Mouse (Mus musculus): ENCODE data around the gene Ppp1r27. TPM values are rescaled to one million over a fixed set of nuclear protein-coding genes. Genes with fewer than 3 reads are reported as not detected.
A peak's percentile ranks its signal among the peaks of the same experiment; 100 is the strongest.
"Not testable (repeated sequence)": the region's sequence is repeated elsewhere in the genome, so short reads cannot be mapped to it uniquely, and the experiment has no call there.

Gene Ppp1r27
- polyA plus RNA-seq, 1 experiment from 2014 or later = not detected

DNA sequence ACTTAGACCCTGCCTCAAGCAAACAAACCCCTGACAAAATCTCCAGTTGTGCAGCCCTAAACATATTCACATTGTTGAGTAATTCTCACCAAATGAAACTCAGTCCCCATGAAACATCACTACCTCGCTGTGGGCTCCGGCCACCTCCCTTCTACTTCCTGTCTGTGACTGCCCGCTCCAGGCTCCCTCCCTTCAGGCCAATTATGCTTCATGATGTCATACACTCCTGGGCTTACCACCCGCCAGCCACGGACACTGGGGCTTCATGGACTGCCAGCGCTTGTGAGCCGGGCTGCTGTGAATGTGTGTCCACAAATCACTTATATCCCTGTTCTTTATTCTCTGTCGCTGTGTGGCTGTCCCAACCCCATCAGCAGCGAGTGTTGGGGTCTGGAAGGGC is 31.2 kb downstream of the Ppp1r27 start:
- no peak overlapping the region for H3K4me3 ChIP-seq (ENCODE audit: low read depth, low read length)
- H3K9ac ChIP-seq (ENCODE audit: low read length) = no peak overlapping the region
- no peaks in the 10 kb centered on the region for H3K9me3 ChIP-seq (ENCODE audit: control insufficient read depth, low read length)
- H3K27me3 ChIP-seq (ENCODE audit: control insufficient read depth, insufficient read depth, low read length) = no peaks in the 10 kb centered on the region
- DNase-seq (ENCODE audit: low spot score) (no peak), ATAC-seq (replicated peaks; ENCODE audit: low FRiP score) (no peak)
- H3K4me1 ChIP-seq (replicated peaks; ENCODE audit: control insufficient read depth, insufficient read depth, low read length) = no peaks in the 10 kb centered on the region
- H3K4me2 ChIP-seq (ENCODE audit: low read depth, low read length, severe bottlenecking) = no peak overlapping the region
- no peaks in the 10 kb centered on the region for H3K36me3 ChIP-seq (ENCODE audit: control insufficient read depth, insufficient read depth, low read length)
- no peak overlapping the region for H3K27ac ChIP-seq (ENCODE audit: low read depth, low read length)
- WGBS = 55% methylated on average over 9 of the region's 9 CpGs

GRCm38 (mm10) chr11:120518558-120518957 is 32.4 kb downstream of the Ppp1r27 start:
- ATAC-seq (replicated peaks; ENCODE audit: low FRiP score) (no peak), DNase-seq (ENCODE audit: low spot score) (no peak)
- H3K36me3 ChIP-seq (ENCODE audit: control insufficient read depth, insufficient read depth, low read length) = no peaks in the 10 kb centered on the region
- H3K9me3 ChIP-seq (ENCODE audit: control insufficient read depth, low read length) = no peaks in the 10 kb centered on the region
- H3K4me1 ChIP-seq (replicated peaks; ENCODE audit: control insufficient read depth, insufficient read depth, low read length) = no peaks in the 10 kb centered on the region
- no peak overlapping the region for H3K9ac ChIP-seq (ENCODE audit: low read length)
- no peaks in the 10 kb centered on the region for H3K27me3 ChIP-seq (ENCODE audit: control insufficient read depth, insufficient read depth, low read length)
- H3K27ac ChIP-seq (ENCODE audit: low read depth, low read length) = no peak overlapping the region
- 86% methylated on average over 6 of the region's 6 CpGs for WGBS
- H3K4me3 ChIP-seq (ENCODE audit: low read depth, low read length) = no peak overlapping the region
- H3K4me2 ChIP-seq (ENCODE audit: low read depth, low read length, severe bottlenecking) = no peak overlapping the region

- Histone ChIP-seq H3K9me3 (ENCODE audit: control insufficient read depth, low read length) (no peaks in the 10 kb centered on the region), H3K4me1 (replicated peaks; ENCODE audit: control insufficient read depth, insufficient read depth, low read length) (no peaks in the 10 kb centered on the region), H3K4me2 (ENCODE audit: low read depth, low read length, severe bottlenecking) (no peak overlapping the region), H3K27ac (ENCODE audit: low read depth, low read length) (no peak overlapping the region), H3K9ac (ENCODE audit: low read length) (no peak overlapping the region), H3K36me3 (ENCODE audit: control insufficient read depth, insufficient read depth, low read length) (no peaks in the 10 kb centered on the region), H3K4me3 (ENCODE audit: low read depth, low read length) (no peak overlapping the region), H3K27me3 (ENCODE audit: control insufficient read depth, insufficient read depth, low read length) (no peaks in the 10 kb centered on the region)
- 68% methylated on average over 6 of the region's 6 CpGs for WGBS
- ATAC-seq (replicated peaks; ENCODE audit: low FRiP score) (no peak), DNase-seq (ENCODE audit: low spot score) (no peak)
These were observed 32.9 kb downstream of the Ppp1r27 start for GRCm38 (mm10) chr11:120518027-120518426.

GRCm38 (mm10) chr11:120517147-120517546 is 33.8 kb downstream of the Ppp1r27 start:
- Histone ChIP-seq H3K9ac (ENCODE audit: low read length) (no peak overlapping the region), H3K4me3 (ENCODE audit: low read depth, low read length) (no peak overlapping the region), H3K27me3 (ENCODE audit: control insufficient read depth, insufficient read depth, low read length) (no peaks in the 10 kb centered on the region), H3K4me1 (replicated peaks; ENCODE audit: control insufficient read depth, insufficient read depth, low read length) (no peaks in the 10 kb centered on the region), H3K27ac (ENCODE audit: low read depth, low read length) (no peak overlapping the region), H3K9me3 (ENCODE audit: control insufficient read depth, low read length) (no peaks in the 10 kb centered on the region), H3K36me3 (ENCODE audit: control insufficient read depth, insufficient read depth, low read length) (no peaks in the 10 kb centered on the region), H3K4me2 (ENCODE audit: low read depth, low read length, severe bottlenecking) (no peak overlapping the region)
- ATAC-seq (replicated peaks; ENCODE audit: low FRiP score) (no peak), DNase-seq (ENCODE audit: low spot score) (no peak)
- WGBS = 77% methylated on average over 4 of the region's 4 CpGs

DNA sequence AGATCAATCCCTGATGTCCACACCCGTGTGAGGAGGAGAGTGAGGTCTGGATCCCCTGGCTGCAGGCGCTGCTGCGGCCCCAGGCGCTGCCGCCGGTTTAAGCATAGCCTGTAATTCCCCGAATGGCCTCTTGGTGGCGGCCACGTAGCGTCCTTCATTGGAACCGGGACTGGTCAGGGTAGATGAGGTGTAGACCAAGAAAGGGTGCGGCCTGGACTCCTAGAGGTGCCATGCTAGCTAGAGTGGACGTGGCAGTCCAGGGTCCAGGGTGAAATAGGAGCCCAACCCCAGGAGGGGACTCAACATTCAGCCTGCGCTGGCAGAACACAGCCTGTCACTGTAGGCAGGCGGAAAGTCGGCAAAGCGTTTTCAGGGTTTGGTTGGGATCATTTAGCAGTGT is 35.3 kb downstream of the Ppp1r27 start:
- 15% methylated on average over 17 of the region's 17 CpGs for WGBS
- DNase-seq (ENCODE audit: low spot score) = peak; percentile 94
- Histone ChIP-seq H3K9ac (ENCODE audit: low read length) (no peak overlapping the region), H3K4me2 (ENCODE audit: low read depth, low read length, severe bottlenecking) (no peak overlapping the region), H3K27me3 (ENCODE audit: control insufficient read depth, insufficient read depth, low read length) (no peaks in the 10 kb centered on the region), H3K4me3 (ENCODE audit: low read depth, low read length) (no peak overlapping the region), H3K27ac (ENCODE audit: low read depth, low read length) (no peak overlapping the region), H3K36me3 (ENCODE audit: control insufficient read depth, insufficient read depth, low read length) (no peaks in the 10 kb centered on the region), H3K9me3 (ENCODE audit: control insufficient read depth, low read length) (no peaks in the 10 kb centered on the region), H3K4me1 (replicated peaks; ENCODE audit: control insufficient read depth, insufficient read depth, low read length) (peaks cover 2% of the 10 kb centered on the region; the same call in 1 of the 2 replicates)
- 0 out of 2 replicates have a peak, but pooled peaks have one; percentile 60 for ATAC-seq (replicated peaks; ENCODE audit: low FRiP score)

GRCm38 (mm10) chr11:120514262-120514661 is 36.7 kb downstream of the Ppp1r27 start:
- not testable (repeated sequence) for H3K27ac ChIP-seq (ENCODE audit: low read depth, low read length); H3K27me3 ChIP-seq (ENCODE audit: control insufficient read depth, insufficient read depth, low read length); H3K9ac ChIP-seq (ENCODE audit: low read length); DNase-seq (ENCODE audit: low spot score); H3K4me3 ChIP-seq (ENCODE audit: low read depth, low read length); ATAC-seq (replicated peaks; ENCODE audit: low FRiP score); H3K9me3 ChIP-seq (ENCODE audit: control insufficient read depth, low read length); H3K4me1 ChIP-seq (replicated peaks; ENCODE audit: control insufficient read depth, insufficient read depth, low read length); H3K36me3 ChIP-seq (ENCODE audit: control insufficient read depth, insufficient read depth, low read length); H3K4me2 ChIP-seq (ENCODE audit: low read depth, low read length, severe bottlenecking)
- 96% methylated on average over 2 of the region's 2 CpGs for WGBS

- no peak for DNase-seq (ENCODE audit: low spot score)
- ATAC-seq (replicated peaks; ENCODE audit: low FRiP score) = no peak
- Histone ChIP-seq H3K4me1 (replicated peaks; ENCODE audit: control insufficient read depth, insufficient read depth, low read length) (peaks cover 5% of the 10 kb centered on the region; the same call in 1 of the 2 replicates), H3K27me3 (ENCODE audit: control insufficient read depth, insufficient read depth, low read length) (no peaks in the 10 kb centered on the region), H3K9ac (ENCODE audit: low read length) (no peak overlapping the region), H3K9me3 (ENCODE audit: control insufficient read depth, low read length) (no peaks in the 10 kb centered on the region), H3K4me2 (ENCODE audit: low read depth, low read length, severe bottlenecking) (no peak overlapping the region), H3K36me3 (ENCODE audit: control insufficient read depth, insufficient read depth, low read length) (no peaks in the 10 kb centered on the region), H3K27ac (ENCODE audit: low read depth, low read length) (no peak overlapping the region), H3K4me3 (ENCODE audit: low read depth, low read length) (no peak overlapping the region)
- 56% methylated on average over 6 of the region's 6 CpGs for WGBS
These were observed 38.0 kb downstream of the Ppp1r27 start for GRCm38 (mm10) chr11:120512790-120513453.

- no peaks in the 10 kb centered on the region for H3K36me3 ChIP-seq (ENCODE audit: control insufficient read depth, insufficient read depth, low read length)
- H3K4me2 ChIP-seq (ENCODE audit: low read depth, low read length, severe bottlenecking) = peak overlapping the region; percentile 42; the same call in 1 of the 2 replicates
- 0 out of 2 replicates have a peak overlapping the region, but pooled peaks have one; percentile 3 for H3K4me3 ChIP-seq (ENCODE audit: low read depth, low read length)
- H3K27me3 ChIP-seq (ENCODE audit: control insufficient read depth, insufficient read depth, low read length) = no peaks in the 10 kb centered on the region
- H3K9me3 ChIP-seq (ENCODE audit: control insufficient read depth, low read length) = no peaks in the 10 kb centered on the region
- peaks cover 5% of the 10 kb centered on the region; the same call in 1 of the 2 replicates for H3K4me1 ChIP-seq (replicated peaks; ENCODE audit: control insufficient read depth, insufficient read depth, low read length)
- ATAC-seq (replicated peaks; ENCODE audit: low FRiP score) (no peak), DNase-seq (ENCODE audit: low spot score) (peak; percentile 57)
- 0 out of 2 replicates have a peak overlapping the region, but pooled peaks have one; percentile 9 for H3K27ac ChIP-seq (ENCODE audit: low read depth, low read length)
- peak overlapping the region; percentile 57 for H3K9ac ChIP-seq (ENCODE audit: low read length)
- WGBS = 4% methylated on average over 16 of the region's 16 CpGs
These were observed 40.4 kb downstream of the Ppp1r27 start for GRCm38 (mm10) chr11:120510375-120511030.
